Mouse (Mus musculus): Measurements from ENCODE around the gene Stat5a.

- TF ChIP-seq EP300 (IDR thresholded peaks at IDR 0.05; ENCODE audit: insufficient read depth, low read depth, low read length) (no peak), CTCF (IDR thresholded peaks at IDR 0.05; ENCODE audit: low read depth, low read length) (no peak)
These were observed 45.6 kb downstream of the Stat5a start for GRCm38 (mm10) chr11:100904580-100905351.

All from ES-Bruce4 (cell line).